Mouse (Mus musculus): ENCODE measurements around the gene Snx18.
A peak's percentile ranks its signal among the peaks of the same experiment; 100 is the strongest.

Snx18 gene

GRCm38 (mm10) chr13:113597616-113598015 lies 20.7 kb downstream of the Snx18 start:
- peak in 1 of 2 experiments; percentile 15 for DNase-seq (ENCODE audit: low spot score in 2 of 2)

- DNase-seq (ENCODE audit: low spot score in 2 of 2), result peak in 1 of 2 experiments; percentile 18
These were observed 21.4 kb downstream of the Snx18 start for GRCm38 (mm10) chr13:113596821-113597541.

- DNase-seq (ENCODE audit: low spot score in 2 of 2), result peak in 1 of 2 experiments; percentile 23
These were observed 22.4 kb downstream of the Snx18 start for GRCm38 (mm10) chr13:113595987-113596386.

GRCm38 (mm10) chr13:113595219-113595618 lies 23.1 kb downstream of the Snx18 start:
- no peak for DNase-seq (ENCODE audit: low spot score in 2 of 2)

GRCm38 (mm10) chr13:113594361-113594760 lies 24.0 kb downstream of the Snx18 start:
- DNase-seq (ENCODE audit: low spot score in 2 of 2), result no peak

GRCm38 (mm10) chr13:113593711-113594110 lies 24.7 kb downstream of the Snx18 start:
- no peak for DNase-seq (ENCODE audit: low spot score in 2 of 2)

GRCm38 (mm10) chr13:113592703-113593200 lies 25.6 kb downstream of the Snx18 start:
- DNase-seq (ENCODE audit: low spot score in 2 of 2), result peak in 1 of 2 experiments; percentile 16

GRCm38 (mm10) chr13:113591336-113591735 lies 27.0 kb downstream of the Snx18 start:
- no peak for DNase-seq (ENCODE audit: low spot score in 2 of 2)

- DNase-seq (ENCODE audit: low spot score in 2 of 2), result no peak
These were observed 28.1 kb downstream of the Snx18 start for GRCm38 (mm10) chr13:113590216-113590615.

- no peak for DNase-seq (ENCODE audit: low spot score in 2 of 2)
These were observed 28.9 kb downstream of the Snx18 start for GRCm38 (mm10) chr13:113589499-113589898.

GRCm38 (mm10) chr13:113587200-113587936 lies 31.0 kb downstream of the Snx18 start:
- peak; percentile 22 to 38 for DNase-seq (ENCODE audit: low spot score in 2 of 2)

- DNase-seq (ENCODE audit: low spot score in 2 of 2), result no peak
These were observed 32.8 kb downstream of the Snx18 start for GRCm38 (mm10) chr13:113585606-113586005.

GRCm38 (mm10) chr13:113584431-113584830 lies 33.9 kb downstream of the Snx18 start:
- DNase-seq (ENCODE audit: low spot score in 2 of 2), result no peak

- no peak for DNase-seq (ENCODE audit: low spot score in 2 of 2)
These were observed 34.8 kb downstream of the Snx18 start for GRCm38 (mm10) chr13:113583563-113583962.

GRCm38 (mm10) chr13:113582024-113582423 lies 36.3 kb downstream of the Snx18 start:
- no peak for DNase-seq (ENCODE audit: low spot score in 2 of 2)

GRCm38 (mm10) chr13:113581436-113581835 lies 36.9 kb downstream of the Snx18 start:
- DNase-seq (ENCODE audit: low spot score in 2 of 2), result no peak

- no peak for DNase-seq (ENCODE audit: low spot score in 2 of 2)
These were observed 38.0 kb downstream of the Snx18 start for GRCm38 (mm10) chr13:113580400-113580790.

- DNase-seq (ENCODE audit: low spot score in 2 of 2), result no peak
These were observed 38.5 kb downstream of the Snx18 start for GRCm38 (mm10) chr13:113579788-113580399.

- DNase-seq (ENCODE audit: low spot score in 2 of 2), result no peak
These were observed 44.1 kb downstream of the Snx18 start for GRCm38 (mm10) chr13:113574232-113574631.

GRCm38 (mm10) chr13:113573377-113573776 lies 45.0 kb downstream of the Snx18 start:
- no peak for DNase-seq (ENCODE audit: low spot score in 2 of 2)

GRCm38 (mm10) chr13:113572046-113572686 lies 46.2 kb downstream of the Snx18 start:
- DNase-seq (ENCODE audit: low spot score in 2 of 2), result no peak

- DNase-seq (ENCODE audit: low spot score in 2 of 2), result no peak
These were observed 48.8 kb downstream of the Snx18 start for GRCm38 (mm10) chr13:113569526-113569925.
